Mouse (Mus musculus): ENCODE data around the gene Zfp973.
"Not testable (repeated sequence)": the region's sequence is repeated elsewhere in the genome, so short reads cannot be mapped to it uniquely, and the experiment has no call there.

Zfp973 gene

GRCm38 (mm10) chr2:176670222-176670621 is at the start of gene Zfp973:
Gene Zfp973, plus strand, starts transcription at chr2:176670522.
- in situ Hi-C loops (cut with MboI, MseI): not testable (repeated sequence)

GRCm38 (mm10) chr2:176636244-176636643 is 34.1 kb upstream of the Zfp973 start, which contains the start of gene Gm14308:
Gene Gm14308, minus strand, starts transcription at chr2:176636344.
- in situ Hi-C loops (cut with MboI, MseI): not testable (repeated sequence)

GRCm38 (mm10) chr2:176708051-176708450 is 37.7 kb downstream of the Zfp973 start, which contains the start of gene Gm14305:
Gene Gm14305, plus strand, starts transcription at chr2:176708328.
- in situ Hi-C loops (cut with MboI, MseI): loop anchor here (25.0 kb wide), 3 partner anchors 746 to 1221 kb away; partner anchors contain the start of genes Gm11007 and Gm2026

All from regulatory T cell (primary cell).